Mouse (Mus musculus): ENCODE data around the gene Tead4. TPM values are rescaled to one million over a fixed set of nuclear protein-coding genes. Genes with fewer than 3 reads are reported as not detected.

The Tead4 gene
- polyA plus RNA-seq (2014; fragmentation: Nextera tagmentation; extraction: Ambion mirVana): 2.3 and 4.1 TPM in 2 replicates

DNA sequence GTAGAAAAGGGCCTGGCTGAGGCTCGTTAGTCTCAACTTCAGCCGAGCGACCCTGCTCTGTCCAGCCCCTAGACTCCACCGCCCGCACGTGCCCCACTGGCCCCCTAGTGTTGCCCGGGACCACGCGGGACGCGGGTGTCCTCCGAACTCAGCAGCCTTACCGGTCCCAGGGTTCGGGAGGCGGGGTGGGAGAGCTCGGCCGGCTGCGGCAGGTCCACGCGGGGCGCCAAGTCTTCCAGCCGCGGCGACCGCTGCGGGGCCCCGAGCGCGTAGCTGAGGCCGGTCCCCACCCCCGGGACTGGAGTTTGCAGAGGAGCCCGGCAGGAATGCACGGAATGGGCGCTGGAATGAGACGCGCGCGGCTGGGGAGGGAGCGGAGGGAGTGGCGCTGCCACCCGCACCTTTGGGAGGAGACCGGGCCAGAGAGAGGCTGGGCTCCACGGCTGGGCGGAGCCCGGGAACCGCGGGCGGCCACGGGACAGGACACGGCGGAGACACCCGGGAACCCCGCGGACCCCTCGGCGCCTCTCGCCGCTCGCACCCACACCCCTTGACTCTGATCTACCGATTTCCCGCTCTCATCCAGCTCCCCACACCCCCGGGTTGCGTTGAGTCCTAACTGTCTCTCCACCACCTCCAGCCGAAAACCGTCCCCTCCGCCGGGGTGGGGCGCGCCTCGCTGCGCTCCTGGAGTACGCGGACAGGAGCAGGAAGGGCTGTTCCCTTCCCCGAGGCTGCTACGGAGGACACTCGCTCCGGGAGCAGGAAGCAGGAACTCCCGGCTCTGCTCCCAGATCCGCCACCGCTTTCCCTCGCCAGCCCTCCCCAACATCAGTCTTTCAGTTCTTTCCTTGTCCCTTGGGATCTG, at the start of gene Tead4:
TSS of gene Tead4 (minus strand) at position 690 of the 868 bp plus-strand sequence.
- H3K9ac ChIP-seq (ENCODE audit: low read depth, low read length): peak within 1 kb of the TSS; percentile 79
- ATAC-seq (replicated peaks; ENCODE audit: insufficient number of reproducible peaks, low FRiP score, low TSS enrichment): peak; percentile 78
- peak within 1 kb of the TSS; percentile 94 for H3K4me2 ChIP-seq
- peaks cover 18% of the 10 kb centered on the region for H3K27me3 ChIP-seq (ENCODE audit: control insufficient read depth, insufficient read depth, low read length)
- under 1% methylated on average over 81 of the region's 81 CpGs for WGBS (ENCODE audit: insufficient replicate concordance)
- peaks cover 15% of the 10 kb centered on the region for H3K4me1 ChIP-seq (ENCODE audit: control insufficient read depth, insufficient read depth, low read length)
- peak within 1 kb of the TSS; percentile 64 for H3K27ac ChIP-seq (ENCODE audit: low read depth, low read length)
- H3K9me3 ChIP-seq (replicated peaks; ENCODE audit: control insufficient read depth, low read length): peaks cover 2% of the 10 kb centered on the region; the same call in 1 of the 2 replicates
- no peaks in the 10 kb centered on the region for H3K36me3 ChIP-seq (ENCODE audit: control insufficient read depth, insufficient read depth, low read length)
- peak within 1 kb of the TSS; percentile 74 for H3K4me3 ChIP-seq (ENCODE audit: low read depth, low read length)

DNA sequence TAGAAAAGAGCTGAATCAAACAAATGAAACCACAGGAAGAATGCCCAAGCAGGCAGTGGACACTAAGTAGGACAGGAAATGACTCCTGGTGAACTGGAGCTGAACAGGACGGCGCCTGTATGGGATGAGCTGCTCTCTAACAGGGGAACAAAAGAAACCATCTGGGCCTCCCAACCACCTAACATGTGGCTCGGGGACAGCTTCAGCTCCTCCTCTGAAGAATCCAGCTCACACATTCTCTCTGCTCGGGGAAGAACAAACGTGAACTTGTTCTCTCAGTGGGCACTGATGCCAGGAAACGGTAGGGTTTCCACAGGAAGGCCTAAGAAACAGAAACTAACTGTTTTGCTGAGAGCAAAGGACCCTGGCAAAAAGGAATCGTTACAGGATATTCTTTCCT, 49.1 kb upstream of the Tead4 start:
- no peak overlapping the region for H3K27ac ChIP-seq (ENCODE audit: low read depth, low read length)
- WGBS (ENCODE audit: insufficient replicate concordance): 63% methylated on average over 7 of the region's 7 CpGs
- no peaks in the 10 kb centered on the region for H3K27me3 ChIP-seq (ENCODE audit: control insufficient read depth, insufficient read depth, low read length)
- no peak overlapping the region for H3K9ac ChIP-seq (ENCODE audit: low read depth, low read length)
- H3K4me1 ChIP-seq (ENCODE audit: control insufficient read depth, insufficient read depth, low read length): 0 out of 2 replicates have a peak, but pooled peaks cover 3% of the 10 kb centered on the region
- H3K9me3 ChIP-seq (replicated peaks; ENCODE audit: control insufficient read depth, low read length): no peaks in the 10 kb centered on the region
- H3K36me3 ChIP-seq (ENCODE audit: control insufficient read depth, insufficient read depth, low read length): 0 out of 2 replicates have a peak, but pooled peaks cover 2% of the 10 kb centered on the region
- no peak overlapping the region for H3K4me2 ChIP-seq
- H3K4me3 ChIP-seq (ENCODE audit: low read depth, low read length): no peak overlapping the region
- no peak for ATAC-seq (replicated peaks; ENCODE audit: insufficient number of reproducible peaks, low FRiP score, low TSS enrichment)

DNA sequence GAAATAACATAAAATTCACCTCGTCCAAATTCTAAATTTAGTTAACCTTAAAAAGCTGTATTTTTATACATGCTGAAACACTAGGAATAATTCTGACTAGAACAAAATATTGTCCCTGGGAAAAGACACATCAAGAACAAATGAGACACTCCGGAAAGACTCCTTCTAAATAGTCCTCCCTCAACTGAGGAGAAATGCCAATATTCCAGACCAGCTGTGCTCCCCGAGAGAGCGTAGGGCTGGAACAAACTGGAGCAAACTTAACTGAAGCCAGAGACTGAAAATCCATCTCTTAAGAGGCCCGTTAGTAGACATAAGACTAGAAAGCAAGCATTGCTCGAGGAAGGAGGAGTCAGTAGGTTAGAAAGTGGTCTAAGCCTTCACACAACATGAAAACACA, 46.2 kb upstream of the Tead4 start:
- no peak overlapping the region for H3K27ac ChIP-seq (ENCODE audit: low read depth, low read length)
- WGBS (ENCODE audit: insufficient replicate concordance): 91% methylated on average over 6 of the region's 6 CpGs
- no peak overlapping the region for H3K9ac ChIP-seq (ENCODE audit: low read depth, low read length)
- no peak for ATAC-seq (replicated peaks; ENCODE audit: insufficient number of reproducible peaks, low FRiP score, low TSS enrichment)
- H3K27me3 ChIP-seq (ENCODE audit: control insufficient read depth, insufficient read depth, low read length): no peaks in the 10 kb centered on the region
- no peaks in the 10 kb centered on the region for H3K9me3 ChIP-seq (replicated peaks; ENCODE audit: control insufficient read depth, low read length)
- 0 out of 2 replicates have a peak, but pooled peaks cover 2% of the 10 kb centered on the region for H3K36me3 ChIP-seq (ENCODE audit: control insufficient read depth, insufficient read depth, low read length)
- H3K4me3 ChIP-seq (ENCODE audit: low read depth, low read length): no peak overlapping the region
- no peaks in the 10 kb centered on the region for H3K4me1 ChIP-seq (ENCODE audit: control insufficient read depth, insufficient read depth, low read length)
- H3K4me2 ChIP-seq: no peak overlapping the region

DNA sequence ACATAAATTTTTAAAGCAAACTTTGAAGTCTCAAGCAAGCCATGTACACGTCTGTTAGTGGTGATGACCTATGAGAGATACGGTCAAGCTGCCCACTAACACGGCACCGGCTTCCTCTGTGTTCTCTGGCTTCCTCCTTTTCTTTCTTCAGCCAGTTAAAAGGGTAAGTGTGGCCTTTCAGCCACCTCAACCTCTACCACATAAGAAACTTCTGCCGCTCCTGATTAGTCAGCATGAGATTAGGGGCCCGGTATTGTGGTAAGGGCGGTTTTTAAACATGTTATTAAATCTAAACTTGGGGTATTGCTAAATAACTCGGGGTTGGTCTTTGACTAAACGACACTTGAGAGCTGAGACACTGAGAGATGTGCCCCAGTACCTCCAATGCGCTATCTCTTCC, 45.0 kb upstream of the Tead4 start:
- no peak for ATAC-seq (replicated peaks; ENCODE audit: insufficient number of reproducible peaks, low FRiP score, low TSS enrichment)
- no peak overlapping the region for H3K4me3 ChIP-seq (ENCODE audit: low read depth, low read length)
- WGBS (ENCODE audit: insufficient replicate concordance): 75% methylated on average over 10 of the region's 10 CpGs

DNA sequence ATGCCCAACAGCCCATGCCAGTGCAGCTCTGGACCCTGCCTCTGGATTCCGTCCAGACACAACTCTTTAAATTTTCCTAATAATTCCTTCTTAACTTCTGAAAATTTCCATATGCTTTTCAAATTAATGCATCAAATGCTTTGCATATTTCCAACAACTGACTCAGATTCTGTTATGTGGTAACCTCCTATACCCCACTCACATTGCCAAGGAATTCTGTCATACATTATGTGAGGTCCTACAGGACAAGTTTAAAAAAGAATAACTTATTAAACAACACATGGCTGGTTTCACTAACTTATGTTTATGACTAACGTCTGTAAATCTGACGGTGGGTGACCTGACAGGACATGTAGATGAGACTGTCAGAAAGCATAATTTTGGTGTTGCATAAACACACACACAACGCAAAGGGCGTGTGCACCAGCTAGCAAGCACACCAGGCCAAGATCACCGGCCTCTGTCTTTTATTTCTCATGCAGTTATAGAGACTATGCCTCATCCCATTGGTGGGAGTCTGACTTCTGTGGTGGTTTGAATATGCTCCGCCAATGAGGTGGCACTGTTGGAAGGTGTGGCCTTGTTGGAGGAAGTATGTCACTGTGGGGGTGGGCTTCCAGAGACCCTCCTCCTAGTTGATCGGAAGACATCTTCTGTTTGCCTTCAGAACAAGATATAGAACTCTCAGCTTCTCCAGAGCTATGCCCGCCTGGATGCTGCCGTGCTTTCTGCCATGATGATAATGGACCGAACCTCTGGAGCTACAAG, 41.5 kb upstream of the Tead4 start:
- no peaks in the 10 kb centered on the region for H3K36me3 ChIP-seq (ENCODE audit: control insufficient read depth, insufficient read depth, low read length)
- H3K9me3 ChIP-seq (replicated peaks; ENCODE audit: control insufficient read depth, low read length): no peaks in the 10 kb centered on the region
- peaks cover 7% of the 10 kb centered on the region; the same call in 1 of the 2 replicates for H3K4me1 ChIP-seq (ENCODE audit: control insufficient read depth, insufficient read depth, low read length)
- H3K27ac ChIP-seq (ENCODE audit: low read depth, low read length): no peak overlapping the region
- H3K9ac ChIP-seq (ENCODE audit: low read depth, low read length): no peak overlapping the region
- H3K4me3 ChIP-seq (ENCODE audit: low read depth, low read length): no peak overlapping the region
- no peak overlapping the region for H3K4me2 ChIP-seq
- WGBS (ENCODE audit: insufficient replicate concordance): 93% methylated on average over 11 of the region's 11 CpGs
- ATAC-seq (replicated peaks; ENCODE audit: insufficient number of reproducible peaks, low FRiP score, low TSS enrichment): no peak
- no peaks in the 10 kb centered on the region for H3K27me3 ChIP-seq (ENCODE audit: control insufficient read depth, insufficient read depth, low read length)

More for the DNA sequence above, 45.0 kb upstream of the Tead4 start:
- Histone ChIP-seq H3K27ac (ENCODE audit: low read depth, low read length) (no peak overlapping the region), H3K9me3 (replicated peaks; ENCODE audit: control insufficient read depth, low read length) (no peaks in the 10 kb centered on the region), H3K4me2 (no peak overlapping the region), H3K36me3 (ENCODE audit: control insufficient read depth, insufficient read depth, low read length) (no peaks in the 10 kb centered on the region), H3K4me1 (ENCODE audit: control insufficient read depth, insufficient read depth, low read length) (no peaks in the 10 kb centered on the region), H3K9ac (ENCODE audit: low read depth, low read length) (no peak overlapping the region), H3K27me3 (ENCODE audit: control insufficient read depth, insufficient read depth, low read length) (no peaks in the 10 kb centered on the region)

GRCm38 (mm10) chr6:128338876-128339275, 38.3 kb upstream of the Tead4 start:
- WGBS (ENCODE audit: insufficient replicate concordance): 41% methylated on average over 5 of the region's 5 CpGs
- no peak for ATAC-seq (replicated peaks; ENCODE audit: insufficient number of reproducible peaks, low FRiP score, low TSS enrichment)
- Histone ChIP-seq H3K4me2 (no peak overlapping the region), H3K9ac (ENCODE audit: low read depth, low read length) (no peak overlapping the region), H3K27ac (ENCODE audit: low read depth, low read length) (no peak overlapping the region), H3K27me3 (ENCODE audit: control insufficient read depth, insufficient read depth, low read length) (no peaks in the 10 kb centered on the region), H3K9me3 (replicated peaks; ENCODE audit: control insufficient read depth, low read length) (no peaks in the 10 kb centered on the region), H3K4me1 (ENCODE audit: control insufficient read depth, insufficient read depth, low read length) (peaks cover 10% of the 10 kb centered on the region; the same call in 1 of the 2 replicates), H3K36me3 (ENCODE audit: control insufficient read depth, insufficient read depth, low read length) (0 out of 2 replicates have a peak, but pooled peaks cover 3% of the 10 kb centered on the region), H3K4me3 (ENCODE audit: low read depth, low read length) (no peak overlapping the region)

- H3K4me1 ChIP-seq (ENCODE audit: control insufficient read depth, insufficient read depth, low read length): peaks cover 10% of the 10 kb centered on the region; the same call in 1 of the 2 replicates
- WGBS (ENCODE audit: insufficient replicate concordance): 80% methylated on average over 7 of the region's 7 CpGs
- no peak overlapping the region for H3K4me3 ChIP-seq (ENCODE audit: low read depth, low read length)
- no peak for ATAC-seq (replicated peaks; ENCODE audit: insufficient number of reproducible peaks, low FRiP score, low TSS enrichment)
- H3K9me3 ChIP-seq (replicated peaks; ENCODE audit: control insufficient read depth, low read length): no peaks in the 10 kb centered on the region
- no peak overlapping the region for H3K27ac ChIP-seq (ENCODE audit: low read depth, low read length)
- H3K36me3 ChIP-seq (ENCODE audit: control insufficient read depth, insufficient read depth, low read length): 0 out of 2 replicates have a peak, but pooled peaks cover 6% of the 10 kb centered on the region
- no peak overlapping the region for H3K9ac ChIP-seq (ENCODE audit: low read depth, low read length)
- no peaks in the 10 kb centered on the region for H3K27me3 ChIP-seq (ENCODE audit: control insufficient read depth, insufficient read depth, low read length)
- H3K4me2 ChIP-seq: no peak overlapping the region
Measured at GRCm38 (mm10) chr6:128337467-128337866, 36.8 kb upstream of the Tead4 start.

- Histone ChIP-seq H3K9ac (ENCODE audit: low read depth, low read length) (no peak overlapping the region), H3K27ac (ENCODE audit: low read depth, low read length) (no peak overlapping the region), H3K4me1 (ENCODE audit: control insufficient read depth, insufficient read depth, low read length) (peaks cover 10% of the 10 kb centered on the region; the same call in 1 of the 2 replicates), H3K4me2 (peak overlapping the region; percentile 9; the same call in 1 of the 2 replicates), H3K9me3 (replicated peaks; ENCODE audit: control insufficient read depth, low read length) (no peaks in the 10 kb centered on the region), H3K27me3 (ENCODE audit: control insufficient read depth, insufficient read depth, low read length) (no peaks in the 10 kb centered on the region), H3K4me3 (ENCODE audit: low read depth, low read length) (no peak overlapping the region), H3K36me3 (ENCODE audit: control insufficient read depth, insufficient read depth, low read length) (peaks cover 18% of the 10 kb centered on the region)
- no peak; the same call in 1 of the 2 replicates for ATAC-seq (replicated peaks; ENCODE audit: insufficient number of reproducible peaks, low FRiP score, low TSS enrichment)
- WGBS (ENCODE audit: insufficient replicate concordance): 17% methylated on average over 12 of the region's 12 CpGs
Measured at GRCm38 (mm10) chr6:128334397-128335124, 33.9 kb upstream of the Tead4 start.

Measured in heart, embryonic 11.5 days (tissue).